Mouse (Mus musculus) cortical plate, adult 2 months (tissue): ENCODE results near the gene Bin2.
A peak's percentile ranks its signal among the peaks of the same experiment; 100 is the strongest.

ENCODE experiments used
- CTCF ChIP-seq: fragments of 200-500 bp; IDR thresholded peaks from 2 replicates; pipeline ENCODE4 v1.5.1; 2011; ENCODE audit warnings: mild to moderate bottlenecking, control low read depth, low read length; ENCODE audit not compliant: insufficient read depth; ENCODE audit errors: extremely low read depth
- POLR2A ChIP-seq: fragments of 200-500 bp; IDR thresholded peaks from 2 replicates; pipeline ENCODE4 v1.6.1; 2011; ENCODE audit warnings: mild to moderate bottlenecking, low read length, control low read depth; ENCODE audit not compliant: insufficient read depth; ENCODE audit errors: extremely low read depth

DNA sequence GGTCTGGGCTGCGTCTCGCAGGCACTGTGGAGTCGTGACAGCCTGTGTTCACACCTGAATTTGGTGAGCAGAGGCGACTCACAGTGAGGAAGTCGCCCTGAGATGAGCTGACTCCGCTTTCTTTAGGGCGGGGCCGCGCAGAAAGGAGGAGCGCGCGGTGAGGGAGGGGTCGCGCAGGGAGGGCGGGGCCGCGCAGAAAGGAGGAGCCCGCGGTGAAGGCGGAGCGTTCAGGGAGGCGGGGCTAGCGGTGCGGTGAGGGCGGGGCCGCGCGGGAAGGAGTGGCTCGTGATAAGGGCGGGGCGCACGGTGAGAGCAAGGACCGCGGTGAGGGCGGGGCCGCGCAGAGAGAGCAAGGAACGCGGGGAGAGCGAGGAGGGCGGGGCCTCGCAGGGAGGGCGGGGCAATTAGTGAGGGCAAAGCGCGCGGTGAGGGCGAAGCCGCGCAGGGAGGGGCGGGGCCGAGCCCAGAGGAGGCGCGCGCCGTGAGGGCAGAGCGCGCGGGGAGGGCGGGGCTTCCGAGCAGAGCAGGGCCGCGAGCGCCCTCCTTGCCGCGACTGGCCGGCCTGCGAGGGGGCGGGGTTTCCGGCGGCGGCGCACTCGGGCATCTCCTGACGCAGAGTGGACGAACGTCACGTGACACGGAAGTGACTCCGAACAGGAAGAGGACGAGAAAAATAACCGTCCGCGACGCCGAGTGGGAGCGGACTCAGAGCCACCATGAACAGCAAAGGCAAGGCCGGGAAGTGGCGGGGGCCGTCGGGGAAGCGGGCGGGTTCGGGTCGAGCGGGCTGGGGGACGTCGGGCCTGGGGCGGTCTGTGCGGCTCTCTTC, 54.1 kb downstream of the Bin2 start, which contains the start of gene Dazap2:
- TF ChIP-seq CTCF: no peak
- TF ChIP-seq POLR2A: peak; percentile 96
